In genomic region chr13:54035541-54035940, GRCm38 (mm10) we compare ENCODE assay signal across 10 mouse cellular contexts. TPM values are rescaled to one million over a fixed set of nuclear protein-coding genes. Genes with fewer than 3 reads are reported as not detected.
DNase-seq lines count a peak whose midpoint lies in the region; ATAC-seq and TF ChIP-seq lines count a peak whose summit lies in the region.
"Had no signal": no experiment of that assay in that cellular context is flagged by ENCODE, and none has a peak within 500 bp of the region (broad histone marks: within the 10 kb centered on the region; RNA-seq: fewer than 3 reads in every experiment).

No protein-coding gene starts in this region.

- in situ Hi-C loops in CH12.LX (cut with MboI; ENCODE audit: low pct_ligation_motif_present, low pct_unique_long_range_greater_than_20kb, low sequenced_read_pairs) = no loop called here

- TF ChIP-seq RAD21 in CH12.LX (IDR thresholded peaks at IDR 0.05; ENCODE audit: low read depth, low read length) = peak; percentile 48

- peaks cover 28% of the 10 kb centered on the region for H3K27me3 ChIP-seq in CH12.LX (replicated peaks)
- H3K27me3 ChIP-seq: neural tube, embryonic 12.5 days had no signal

- H3K27ac ChIP-seq in CH12.LX (ENCODE audit: insufficient read depth, low read depth) = no peak overlapping the region
- H3K27ac ChIP-seq: neural tube, embryonic 12.5 days had no signal

- no peak overlapping the region for H3K9ac ChIP-seq in CH12.LX (ENCODE audit: insufficient read depth, low read depth)
- H3K9ac ChIP-seq: neural tube, embryonic 12.5 days had no signal

- no peak for TF ChIP-seq POLR2A in CH12.LX (IDR thresholded peaks at IDR 0.05; ENCODE audit: low read depth, low read length)

- peaks cover 4% of the 10 kb centered on the region for H3K9me3 ChIP-seq in CH12.LX (replicated peaks; ENCODE audit: low read length)
- H3K9me3 ChIP-seq: neural tube, embryonic 12.5 days had no signal

- dilution Hi-C loops in CH12.LX (cut with MboI; ENCODE audit: extremely low pct_ligation_motif_present, extremely low pct_unique_long_range_greater_than_20kb, low sequenced_read_pairs) = no loop called here

- no peak for ATAC-seq in cerebellum, adult (ENCODE audit: insufficient number of reproducible peaks, low FRiP score, low TSS enrichment)
- ATAC-seq in erythroid progenitor cell, adult 5-6 weeks (replicated peaks; ENCODE audit: low FRiP score, poor library complexity, severe bottlenecking) = no peak

- H3K4me2 ChIP-seq in CH12.LX (ENCODE audit: insufficient read depth, low read depth, poor library complexity, severe bottlenecking) = no peak overlapping the region
- H3K4me2 ChIP-seq: neural tube, embryonic 12.5 days had no signal

- peak; percentile 17 to 38 for DNase-seq in cerebellum, postnatal 10 days
- DNase-seq in kidney, postnatal 4 days = peak; percentile 5 to 9
- DNase-seq in kidney, postnatal 14 days = no peak
- peak; percentile 26 for DNase-seq in CH12.LX (ENCODE audit: extremely low read depth)
- peak; percentile 6 for DNase-seq in c-Kit-positive CD71-positive TER-119-negative erythroid progenitor cells, embryonic 14.5 days (ENCODE audit: low read depth)
- DNase-seq in urinary bladder, postnatal 10 days (ENCODE audit: low spot score) = no peak

- TF ChIP-seq EP300 in CH12.LX (IDR thresholded peaks at IDR 0.05; ENCODE audit: low read length) = no peak

- H3K79me2 ChIP-seq in CH12.LX (replicated peaks; ENCODE audit: control insufficient read depth, extremely low read depth, insufficient read depth, poor library complexity, severe bottlenecking) = no peaks in the 10 kb centered on the region

- H3K4me3 ChIP-seq in CH12.LX (replicated peaks in 1 of 3; ENCODE audit: low read depth in 2 of 3, low read length in 2 of 3, poor library complexity in 1 of 3) = no peak overlapping the region
- H3K4me3 ChIP-seq: neural tube, embryonic 12.5 days had no signal

- peak; percentile 56 to 72 for TF ChIP-seq CTCF in CH12.LX (conservative IDR thresholded peaks at IDR 0.05 in 1 of 2, IDR thresholded peaks at IDR 0.05 in 1 of 2; ENCODE audit: low read depth in 2 of 2, low read length in 2 of 2)

- H3K36me3 ChIP-seq in CH12.LX (replicated peaks in 1 of 2; ENCODE audit: control insufficient read depth in 1 of 2, insufficient read depth in 1 of 2, low read length in 1 of 2) = no peaks in the 10 kb centered on the region
- H3K36me3 ChIP-seq: neural tube, embryonic 12.5 days had no signal

- H3K4me1 ChIP-seq in CH12.LX (ENCODE audit: control insufficient read depth in 1 of 2, insufficient read depth in 2 of 2) = no peaks in the 10 kb centered on the region
- H3K4me1 ChIP-seq: neural tube, embryonic 12.5 days had no signal

TF ChIP-seq in CH12.LX, 34 proteins besides CTCF, POLR2A, EP300 and RAD21:
- no peak for TF ChIP-seq MAX (IDR thresholded peaks at IDR 0.05; ENCODE audit: low read length)
- peak; percentile 36 for TF ChIP-seq SMC3 (IDR thresholded peaks at IDR 0.05; ENCODE audit: low read depth, low read length)

RNA-seq across cellular contexts. Expression of gene Drd1, which starts 20.0 kb away (rescaled TPM):
- total RNA-seq in CH12.LX (2012; rRNA removed) (not detected in 2 replicates), CH12.LX (2014; rRNA removed) (not detected in 2 replicates)
- not detected in 2 replicates for polyA plus RNA-seq in CH12.LX (2012; ENCODE audit: insufficient read length, low read depth)
- not detected in 2 replicates for total RNA-seq in erythroid progenitor cell, adult 5-6 weeks (2015; ENCODE audit: low replicate concordance)
- not detected in 2 replicates for total RNA-seq in erythroid progenitor cell, adult 5-6 weeks (2017; ENCODE audit: low replicate concordance)
- total RNA-seq: granulocyte monocyte progenitor cell, adult 5-6 weeks had no signal

RNA-seq across cellular contexts. Expression of gene Sfxn1, which starts 36.1 kb away (rescaled TPM):
- 71.7 and 84.1 TPM in 2 replicates for total RNA-seq in CH12.LX (2012; rRNA removed)
- 97.1 and 98.0 TPM in 2 replicates for total RNA-seq in CH12.LX (2014; rRNA removed)
- polyA plus RNA-seq in CH12.LX (2012; ENCODE audit: insufficient read length, low read depth) = 118 and 147 TPM in 2 replicates
- 30.6 and 39.8 TPM in 2 replicates for total RNA-seq in erythroid progenitor cell, adult 5-6 weeks (2015; ENCODE audit: low replicate concordance)
- total RNA-seq in erythroid progenitor cell, adult 5-6 weeks (2017; ENCODE audit: low replicate concordance) = 12.6 and 15.1 TPM in 2 replicates

Comparison
In these comparisons a context has a peak if more than half of its experiments do, and no peak if none do; other contexts are left out.
1. DNase-seq: peak in cerebellum, postnatal 10 days (2 of 2), kidney, postnatal 4 days (2 of 2), CH12.LX (single experiment) and c-Kit-positive CD71-positive TER-119-negative erythroid progenitor cells, embryonic 14.5 days (single experiment); none in kidney, postnatal 14 days (single experiment) and urinary bladder, postnatal 10 days (single experiment).